Mouse (Mus musculus) cerebellum, postnatal 14 days (tissue): Measurements from ENCODE around the gene Vps35l.
A peak's percentile ranks its signal among the peaks of the same experiment; 100 is the strongest.

Experiments
- DNase-seq, 2 experiments: peaks; one replicate each; pipeline ENCODE4 v3.0.0; 2021; ENCODE audit warnings: mixed read lengths in 2 of 2

Vps35l gene

GRCm38 (mm10) chr7:118738730-118739129 lies 1.3 kb upstream of the Vps35l start:
- DNase-seq: no peak

- peak; percentile 97 to 99 for DNase-seq
Measured at GRCm38 (mm10) chr7:118740532-118741338, 709 bp downstream of the Vps35l start.

- DNase-seq: no peak
Measured at GRCm38 (mm10) chr7:118742278-118742677, 2.3 kb downstream of the Vps35l start.

- DNase-seq: no peak
Measured at GRCm38 (mm10) chr7:118744766-118745165, 4.7 kb downstream of the Vps35l start.

- no peak for DNase-seq
Measured at GRCm38 (mm10) chr7:118747891-118748672, 8.1 kb downstream of the Vps35l start.

GRCm38 (mm10) chr7:118749706-118750105 lies 9.7 kb downstream of the Vps35l start:
- no peak for DNase-seq

- no peak for DNase-seq
Measured at GRCm38 (mm10) chr7:118751625-118752024, 11.6 kb downstream of the Vps35l start.

- no peak for DNase-seq
Measured at GRCm38 (mm10) chr7:118755756-118756155, 15.7 kb downstream of the Vps35l start.

GRCm38 (mm10) chr7:118756490-118757265 lies 16.7 kb downstream of the Vps35l start:
- DNase-seq: no peak

- no peak for DNase-seq
Measured at GRCm38 (mm10) chr7:118758369-118758768, 18.3 kb downstream of the Vps35l start.

GRCm38 (mm10) chr7:118759372-118759771 lies 19.3 kb downstream of the Vps35l start:
- DNase-seq: no peak

GRCm38 (mm10) chr7:118763939-118764338 lies 23.9 kb downstream of the Vps35l start:
- no peak for DNase-seq

GRCm38 (mm10) chr7:118764725-118765124 lies 24.7 kb downstream of the Vps35l start:
- no peak for DNase-seq

- peak; percentile 33 to 50 for DNase-seq
Measured at GRCm38 (mm10) chr7:118765604-118766003, 25.6 kb downstream of the Vps35l start.

GRCm38 (mm10) chr7:118766119-118766833 lies 26.2 kb downstream of the Vps35l start:
- peak; percentile 92 to 94 for DNase-seq

GRCm38 (mm10) chr7:118766834-118767224 lies 26.8 kb downstream of the Vps35l start:
- peak; percentile 46 to 49 for DNase-seq

GRCm38 (mm10) chr7:118769208-118769607 lies 29.2 kb downstream of the Vps35l start:
- DNase-seq: no peak

GRCm38 (mm10) chr7:118769655-118770054 lies 29.6 kb downstream of the Vps35l start:
- no peak for DNase-seq

GRCm38 (mm10) chr7:118773027-118773426 lies 33.0 kb downstream of the Vps35l start:
- no peak for DNase-seq

- peak in 1 of 2 experiments; percentile 45 for DNase-seq
Measured at GRCm38 (mm10) chr7:118775991-118776390, 36.0 kb downstream of the Vps35l start.

GRCm38 (mm10) chr7:118776491-118776890 lies 36.5 kb downstream of the Vps35l start:
- DNase-seq: no peak
